Mouse (Mus musculus) spleen, postnatal 36 days (tissue): Measurements from ENCODE around the gene Wdr73.
A peak's percentile ranks its signal among the peaks of the same experiment; 100 is the strongest.
"Not testable (repeated sequence)": the region's sequence is repeated elsewhere in the genome, so short reads cannot be mapped to it uniquely, and the experiment has no call there.

ENCODE experiments used
- DNase-seq, 2 experiments: peaks; one replicate each; pipeline ENCODE4 v3.0.0; 2022; ENCODE audit warnings: low spot score in 2 of 2, mixed read lengths in 1 of 2

The Wdr73 gene

DNA sequence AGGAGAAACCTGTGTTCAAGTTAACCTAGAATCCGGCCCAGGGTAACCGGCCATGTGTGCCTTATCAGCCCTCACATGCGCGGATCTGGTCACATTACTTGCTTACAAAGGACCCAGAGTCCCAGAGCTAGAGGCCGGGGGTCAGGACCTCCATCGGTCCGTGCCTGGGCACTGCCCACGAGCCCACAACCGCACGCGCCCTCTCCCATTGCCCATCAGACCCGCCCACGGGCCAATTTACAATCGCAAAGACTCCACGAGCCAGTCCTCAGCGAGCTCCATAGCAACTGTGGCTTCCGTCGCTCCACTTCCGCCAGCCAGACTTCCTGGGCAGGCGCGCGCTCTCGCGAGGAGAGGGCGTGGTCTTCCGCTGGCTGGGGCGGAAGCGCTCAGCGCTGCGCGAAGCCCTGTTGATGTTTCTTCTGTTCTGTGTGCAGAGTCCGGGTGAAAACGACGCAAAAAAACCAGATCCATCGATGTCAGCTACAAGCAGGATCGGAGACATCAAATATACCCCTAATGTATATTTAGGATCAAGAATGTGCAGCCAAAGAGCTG, at the start of gene Wdr73:
Gene Wdr73, minus strand, starts transcription at position 326 of the 558 bp plus-strand sequence.
- DNase-seq = peak; percentile 91 to 92

DNA sequence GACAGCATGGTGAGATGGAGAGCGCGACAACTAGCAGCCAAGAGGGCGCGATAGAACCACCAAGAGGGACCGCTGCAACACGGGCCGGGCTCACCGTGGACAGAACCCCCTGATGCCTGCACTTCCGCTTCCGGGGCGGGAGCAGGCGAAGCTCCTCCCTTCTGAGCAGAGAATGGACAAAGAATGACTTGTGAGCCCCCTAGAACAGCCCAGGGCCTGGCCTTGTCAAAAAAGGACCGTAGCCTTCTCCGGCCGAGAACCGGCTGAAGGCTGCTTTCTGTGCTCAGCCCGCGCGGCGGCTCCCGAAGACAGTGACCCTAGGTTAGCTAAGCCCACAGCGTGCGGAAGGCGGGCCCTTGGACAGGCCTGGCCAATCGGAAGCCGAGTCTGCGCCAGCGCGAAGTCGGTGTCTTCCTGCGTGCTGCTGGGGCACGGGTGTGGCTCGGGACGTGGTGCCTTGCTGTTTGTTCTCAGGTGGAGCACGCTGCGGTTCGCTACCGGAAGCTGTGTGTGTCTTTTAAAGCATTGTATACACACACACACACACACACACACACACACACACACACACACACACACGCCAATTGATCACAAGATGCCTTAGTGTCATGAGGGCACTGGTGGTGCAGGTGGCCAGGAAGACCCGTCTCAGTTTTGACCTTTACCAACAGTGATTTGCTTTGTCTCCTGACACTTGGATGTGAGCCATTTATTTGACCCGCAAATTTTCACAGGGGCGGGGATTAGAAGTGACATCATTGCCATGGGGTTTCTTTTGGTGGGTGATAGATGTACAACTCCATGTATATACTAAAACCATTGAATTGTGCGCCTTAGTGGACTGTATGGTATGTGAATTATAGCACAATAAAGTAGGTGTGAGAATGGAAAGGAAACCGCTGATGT, 46.6 kb upstream of the Wdr73 start, which contains the start of gene Sec11a:
Gene Sec11a, minus strand, starts transcription at position 336 of the 906 bp plus-strand sequence.
- peak; percentile 94 to 95 for DNase-seq

DNA sequence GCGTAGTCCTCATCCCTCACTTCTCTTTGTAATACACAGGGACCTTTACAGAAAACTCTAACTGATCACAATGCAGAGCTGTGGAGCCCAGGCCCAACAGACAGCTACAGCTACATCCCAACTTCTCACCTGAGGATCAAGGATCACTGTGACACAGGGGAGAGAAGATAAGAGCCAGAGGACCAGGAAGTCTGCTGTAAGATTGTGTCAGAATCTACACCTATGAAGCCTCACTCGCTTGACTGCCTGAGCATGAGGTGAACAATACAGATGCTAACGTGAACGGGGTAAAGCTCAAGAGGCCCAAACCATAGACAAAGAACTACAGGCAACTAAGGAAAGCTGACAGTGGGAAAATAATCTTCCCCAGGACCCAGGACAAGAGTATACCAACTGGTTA, 38.7 kb upstream of the Wdr73 start:
- no peak for DNase-seq

DNA sequence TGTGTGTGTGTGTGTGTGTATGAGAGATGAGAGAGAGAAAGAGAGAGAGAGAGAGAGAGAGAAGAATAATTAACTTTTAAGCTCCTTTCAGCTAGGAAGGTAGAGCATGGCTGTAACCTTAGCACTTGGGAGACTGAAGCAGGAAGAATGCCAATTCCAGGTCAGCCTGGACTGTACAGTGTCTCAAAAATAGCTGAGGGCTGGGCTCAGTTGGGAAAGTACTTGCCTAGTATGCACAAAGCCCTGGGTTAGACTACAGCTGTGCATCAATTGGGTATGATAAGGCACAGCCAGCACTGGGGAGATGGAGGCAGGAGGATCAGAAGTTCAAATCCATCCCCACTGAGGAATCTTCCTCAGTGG, 36.2 kb upstream of the Wdr73 start:
- DNase-seq = not testable (repeated sequence)

DNA sequence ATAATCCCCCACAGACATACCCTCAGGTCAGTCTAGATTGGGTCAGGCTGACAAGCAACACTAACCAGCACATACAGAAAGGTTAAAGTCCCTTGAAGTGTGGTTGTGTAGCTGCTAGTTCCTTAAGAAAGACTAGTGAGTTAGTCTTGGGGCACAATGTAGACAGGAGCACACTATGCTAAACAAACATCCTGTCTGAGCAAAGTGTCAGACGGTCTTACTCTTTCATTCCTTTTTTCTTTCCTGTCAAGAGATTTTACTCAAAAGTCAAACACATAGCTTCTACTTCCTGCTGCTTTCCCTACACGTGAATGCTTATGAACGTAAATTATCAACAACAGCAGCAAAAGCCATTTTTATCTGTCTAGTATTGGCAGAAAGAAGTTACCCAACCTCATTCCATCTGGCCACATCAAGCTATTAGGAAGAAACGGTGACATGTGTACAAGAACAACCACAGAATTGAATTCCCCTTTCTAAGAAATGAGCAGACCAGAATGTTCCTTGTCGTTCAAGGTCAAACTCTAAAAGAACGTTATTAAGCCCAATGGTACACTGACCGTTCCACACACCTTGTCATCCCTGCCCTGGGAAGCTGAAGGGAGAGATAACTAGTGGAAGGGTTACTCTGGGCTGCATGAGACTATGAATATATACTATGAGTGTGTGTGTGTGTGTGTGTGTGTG, 35.7 kb upstream of the Wdr73 start:
- DNase-seq = not testable (repeated sequence)

DNA sequence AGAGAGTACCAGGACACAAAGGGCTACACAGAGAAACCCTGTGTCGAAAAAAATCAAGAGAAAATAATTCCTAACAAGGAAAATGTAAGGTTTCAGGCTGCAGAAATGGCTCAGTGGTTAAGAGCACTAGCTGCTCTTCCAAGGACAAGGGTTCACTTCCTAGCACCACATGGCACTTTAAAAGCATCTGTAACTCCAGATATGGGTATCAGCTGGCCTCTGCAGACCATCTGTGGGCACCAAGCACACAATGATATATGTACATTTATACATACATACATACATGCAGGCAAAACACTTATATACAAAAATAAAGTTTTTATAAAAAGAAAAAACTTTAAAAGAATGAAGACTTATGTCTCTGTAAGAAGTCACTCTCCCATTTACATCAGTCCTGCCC, 34.8 kb upstream of the Wdr73 start:
- no peak for DNase-seq

DNA sequence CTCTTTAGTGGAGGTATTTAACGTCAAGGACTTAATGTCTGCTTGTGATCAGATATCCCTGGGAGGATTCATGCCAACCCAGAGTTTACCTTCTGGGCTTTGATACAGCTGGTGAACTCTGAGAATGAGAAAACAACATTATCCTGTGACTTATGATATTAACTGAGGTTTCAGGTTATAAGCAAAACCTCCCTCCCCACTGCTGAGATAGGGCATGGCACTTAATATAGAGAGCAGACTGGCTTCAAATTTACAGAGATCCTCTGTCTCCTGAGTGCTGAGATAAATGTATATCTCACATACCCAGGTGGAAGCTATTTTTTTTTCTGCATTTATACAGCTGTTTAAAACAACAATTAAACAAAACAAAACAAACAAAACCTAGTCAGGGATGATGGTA, 31.7 kb upstream of the Wdr73 start:
- DNase-seq = no peak

DNA sequence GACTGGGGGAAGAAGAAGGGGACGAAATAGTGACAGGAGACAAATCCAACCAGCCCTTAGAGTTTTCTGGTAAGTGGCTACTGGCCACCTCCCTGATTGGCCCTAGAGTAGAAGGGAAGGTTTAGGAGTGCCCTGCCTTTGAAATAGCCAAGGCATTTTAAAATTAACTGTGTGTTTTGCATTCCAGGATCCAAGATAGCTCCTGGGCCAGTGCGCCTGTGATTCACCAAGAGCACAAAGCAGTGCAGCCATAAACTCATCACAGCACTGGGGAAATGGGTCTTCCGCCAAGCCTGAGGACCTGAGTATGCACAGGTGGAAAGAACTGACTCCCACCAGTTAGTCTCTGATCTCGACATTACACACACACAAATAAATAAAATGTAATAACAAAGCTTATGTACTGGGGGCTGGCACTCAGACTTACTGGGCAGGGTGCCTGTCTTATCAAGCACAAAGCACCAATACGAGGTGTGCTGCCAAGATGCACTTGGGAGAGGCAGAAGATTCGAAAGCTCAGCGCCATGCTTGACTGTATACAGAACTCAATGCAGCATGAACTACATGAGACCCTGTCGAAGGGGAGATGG, 30.6 kb upstream of the Wdr73 start:
- no peak for DNase-seq

DNA sequence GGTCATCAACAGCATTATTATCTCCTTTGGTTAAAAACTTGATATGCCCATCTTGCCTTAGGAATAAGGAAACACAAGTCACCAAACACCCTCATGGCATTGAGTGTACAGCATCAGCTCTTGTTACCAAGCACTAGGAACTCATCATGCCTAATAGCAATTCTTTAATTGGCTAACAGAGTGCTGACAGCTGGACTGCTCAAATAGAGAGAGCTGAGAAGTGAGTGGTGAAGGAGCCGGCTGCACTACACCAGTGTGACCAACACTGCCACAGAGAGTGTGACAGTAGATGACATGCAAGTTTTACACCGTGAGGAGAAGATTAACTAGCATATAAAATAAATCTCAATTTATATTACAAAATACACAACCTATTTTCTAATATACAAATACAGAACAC, 22.1 kb upstream of the Wdr73 start:
- no peak for DNase-seq

DNA sequence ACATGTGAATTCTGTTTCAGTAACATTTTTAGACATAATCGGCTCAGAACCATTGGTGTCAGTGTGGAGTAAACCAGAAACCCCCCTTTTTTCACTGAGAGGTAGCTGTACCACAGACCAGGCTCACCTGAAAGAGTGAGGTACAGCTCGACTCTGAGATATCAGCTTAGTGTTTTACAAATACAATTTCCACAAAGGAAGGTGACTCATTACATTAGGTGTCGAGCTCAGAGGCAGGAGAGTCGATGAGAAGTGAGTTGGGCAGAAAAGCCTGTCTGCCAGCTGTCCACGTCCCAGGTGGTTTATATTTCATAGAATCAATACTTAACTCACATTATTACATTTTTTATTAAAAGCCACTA, 18.6 kb upstream of the Wdr73 start:
- no peak for DNase-seq

DNA sequence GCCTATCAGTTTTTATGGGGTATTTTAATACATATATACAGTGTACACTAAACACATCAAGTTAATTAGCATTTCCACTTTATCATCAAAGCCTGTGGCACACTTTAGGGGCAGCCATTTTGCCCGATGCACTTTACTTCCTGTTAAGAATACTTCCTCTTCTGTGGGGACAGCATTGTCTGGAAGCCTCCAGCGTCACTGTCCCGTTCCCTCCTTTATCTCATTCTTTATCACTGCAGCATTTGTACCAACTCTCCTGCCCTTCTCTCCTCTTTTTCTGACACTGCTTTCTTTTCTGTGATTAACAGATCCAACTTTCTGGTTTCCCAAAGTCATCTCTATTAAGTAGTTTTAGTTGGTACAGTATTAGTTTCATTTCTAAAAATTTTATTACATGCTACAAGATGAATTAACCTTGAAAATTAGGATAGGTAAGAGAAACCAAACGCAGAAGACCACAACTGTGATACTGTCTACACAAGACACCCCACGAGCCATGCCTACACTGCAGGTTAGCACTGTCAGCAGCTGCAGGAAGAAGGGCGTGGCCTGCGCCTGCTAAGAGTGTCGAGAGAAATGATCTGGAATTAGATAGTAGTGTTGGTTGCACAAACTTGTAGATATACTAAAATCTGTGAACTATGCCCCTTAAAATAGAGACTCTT, 18.0 kb upstream of the Wdr73 start:
- peak; percentile 36 to 53 for DNase-seq

DNA sequence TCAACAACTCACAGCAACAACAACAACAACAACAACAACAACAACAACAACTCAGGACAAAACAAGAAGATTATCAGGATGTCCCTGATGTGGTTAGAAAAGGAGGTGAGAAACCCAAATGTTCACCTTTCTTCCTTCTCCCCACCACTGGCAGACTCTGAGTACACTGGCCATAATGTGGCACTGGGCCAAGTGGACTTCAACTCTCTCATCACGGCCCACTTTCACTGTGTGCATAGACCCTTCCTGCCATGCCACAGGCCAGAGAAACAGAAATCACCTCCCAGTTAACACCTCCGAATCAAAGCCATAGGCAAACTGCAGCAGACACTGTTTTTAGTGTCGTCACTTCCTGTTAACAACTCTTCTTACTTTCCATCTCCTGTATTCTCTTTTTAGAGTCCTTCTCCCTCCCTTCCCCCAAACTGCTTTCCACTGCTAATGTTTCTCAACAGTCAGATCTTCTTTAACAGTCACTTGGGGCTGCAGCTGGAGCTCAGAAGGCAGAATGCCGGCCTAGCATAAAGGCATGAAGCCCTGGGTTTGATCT, 16.9 kb upstream of the Wdr73 start:
- DNase-seq = no peak

DNA sequence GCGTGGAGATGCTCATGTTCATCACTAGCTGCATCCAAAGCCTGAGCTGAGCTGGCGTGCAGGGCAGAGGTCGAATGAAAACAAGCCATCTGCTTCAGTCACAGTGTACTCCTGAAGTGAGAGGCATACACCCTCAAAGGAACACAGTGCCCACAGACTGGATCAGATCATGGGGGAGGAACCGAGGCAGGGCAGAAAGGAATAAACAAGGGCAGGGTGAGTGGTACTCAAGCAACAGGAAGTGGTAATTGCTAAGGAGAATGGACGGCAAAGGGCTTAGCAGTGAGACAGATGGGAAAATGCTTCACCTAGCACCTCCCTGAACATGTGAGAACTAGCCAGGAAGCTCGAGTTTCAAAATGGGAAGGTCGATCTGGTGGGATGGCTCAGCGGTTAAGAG, 11.4 kb upstream of the Wdr73 start:
- no peak for DNase-seq

DNA sequence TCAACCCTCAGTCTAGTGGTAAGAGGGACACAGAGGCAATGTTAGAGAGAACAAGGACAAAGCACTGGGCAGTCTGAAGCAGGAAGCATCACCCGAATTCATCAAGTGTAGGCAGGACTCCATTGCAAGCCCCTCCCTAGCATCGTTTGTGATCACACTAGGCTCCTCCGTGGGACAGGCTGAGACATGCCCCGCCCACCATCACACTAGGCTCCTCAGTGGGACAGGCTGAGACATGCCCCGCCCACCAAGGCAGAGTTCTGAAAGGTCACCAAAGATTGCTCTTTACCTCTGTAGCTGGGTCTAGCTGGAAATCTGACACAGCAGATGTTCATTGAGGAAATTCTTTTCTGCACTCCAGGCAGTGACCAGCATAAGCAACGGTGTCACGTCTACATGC, 10.0 kb upstream of the Wdr73 start:
- no peak for DNase-seq

DNA sequence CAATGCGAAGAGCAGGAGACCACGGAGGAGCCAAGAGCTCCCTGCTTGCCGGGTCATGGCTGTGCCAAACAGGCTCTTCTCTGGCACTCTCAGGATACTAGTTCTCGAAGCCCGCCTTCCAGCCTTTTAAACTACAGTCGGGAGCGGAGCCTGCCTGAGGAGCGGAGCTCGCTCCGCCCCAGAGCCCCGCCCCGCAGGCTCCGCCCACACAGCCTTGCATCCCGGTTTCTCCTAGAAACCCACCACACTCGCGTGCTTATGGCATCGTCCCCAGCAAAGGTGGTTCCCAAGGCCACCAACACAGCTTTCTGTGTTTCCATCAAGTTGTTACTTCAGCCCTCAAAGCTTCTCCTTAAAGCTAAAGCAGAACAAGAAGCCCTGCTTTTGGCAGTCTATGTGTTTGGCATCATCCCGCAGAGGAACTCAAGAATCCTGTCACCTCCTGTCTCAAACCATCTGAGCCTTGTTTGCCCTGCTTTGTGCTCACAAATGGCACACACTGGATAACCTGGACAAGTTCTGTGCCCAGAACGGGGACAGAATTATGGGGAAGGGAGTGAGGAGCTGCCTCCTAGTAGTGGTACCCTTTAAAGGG, 3.9 kb upstream of the Wdr73 start, which contains the start of gene Nmb:
Gene Nmb, minus strand, starts transcription at position 156 of the 595 bp plus-strand sequence.
- DNase-seq = peak; percentile 30 to 47

DNA sequence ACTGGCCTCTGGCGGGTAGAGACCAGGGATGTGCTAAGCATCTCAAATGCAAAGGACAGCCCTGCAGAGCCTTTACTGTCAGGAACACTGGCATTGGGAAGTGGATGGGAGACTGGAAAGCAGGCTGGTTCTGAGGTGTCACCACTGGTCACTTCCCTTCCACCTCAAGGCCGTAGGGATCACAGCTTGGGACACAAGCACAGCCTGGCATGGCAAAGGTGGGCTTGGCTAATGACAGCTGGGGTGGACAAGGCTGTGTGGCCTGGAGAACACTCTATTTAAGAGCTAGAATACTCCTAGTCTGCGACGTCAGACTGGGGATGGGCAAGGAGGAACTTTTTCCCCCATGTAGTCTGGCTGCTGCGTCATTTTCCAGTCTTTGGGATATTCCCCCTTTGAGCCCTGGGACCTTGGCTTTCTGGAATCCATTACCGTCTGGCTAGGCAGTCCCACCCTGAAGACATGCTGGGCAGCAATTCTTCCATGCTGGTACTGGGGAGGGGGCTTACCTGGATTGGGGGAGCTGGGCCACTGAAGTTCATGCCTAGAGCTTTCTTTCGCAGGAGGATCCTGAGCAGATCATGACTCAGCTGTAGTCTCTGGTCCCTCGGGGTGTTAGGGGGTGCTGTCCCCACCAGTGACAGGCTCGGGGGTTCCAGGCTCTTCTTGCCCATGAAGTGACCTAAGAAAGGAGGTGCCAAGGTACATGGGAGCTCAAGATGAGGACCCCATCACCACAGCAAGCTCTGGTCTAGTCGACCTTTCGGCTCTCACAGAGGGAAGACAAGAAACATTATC, 2.8 kb upstream of the Wdr73 start:
- DNase-seq = no peak

DNA sequence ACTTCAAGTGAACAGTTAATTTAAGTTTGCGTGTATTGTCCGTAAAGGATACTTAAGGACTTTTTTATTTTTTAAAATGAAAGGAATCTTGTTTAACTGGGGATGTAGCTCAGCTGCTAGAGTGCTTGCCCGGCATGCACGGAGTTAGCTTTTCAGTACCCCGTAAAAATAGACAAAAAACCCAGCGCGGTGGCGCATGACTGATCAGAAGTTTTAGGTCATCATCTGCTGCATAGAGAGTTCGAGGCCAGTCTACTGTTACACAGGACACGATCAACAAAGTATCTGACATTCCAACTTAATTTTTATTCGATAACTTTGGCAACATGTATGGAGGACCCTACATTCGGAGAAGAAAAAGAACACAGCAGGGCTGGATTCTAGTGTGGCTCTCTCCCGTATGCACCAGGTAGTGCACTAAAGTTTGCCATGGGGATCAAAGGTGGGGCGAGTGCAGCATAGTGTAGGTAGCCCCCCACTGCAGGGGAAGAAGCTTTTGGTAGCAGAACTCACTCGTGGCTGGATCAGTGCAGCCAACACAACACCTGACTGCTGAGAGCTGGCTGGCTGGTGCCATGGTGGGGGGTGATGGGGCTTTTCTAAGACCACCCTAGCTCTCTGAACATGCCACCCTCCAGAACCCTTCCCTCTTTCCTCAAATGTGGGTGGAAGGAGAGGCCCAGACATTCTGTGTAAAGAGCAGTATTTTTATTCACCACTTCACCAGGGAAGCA, 639 bp upstream of the Wdr73 start:
- DNase-seq = peak in 1 of 2 experiments; percentile 32

DNA sequence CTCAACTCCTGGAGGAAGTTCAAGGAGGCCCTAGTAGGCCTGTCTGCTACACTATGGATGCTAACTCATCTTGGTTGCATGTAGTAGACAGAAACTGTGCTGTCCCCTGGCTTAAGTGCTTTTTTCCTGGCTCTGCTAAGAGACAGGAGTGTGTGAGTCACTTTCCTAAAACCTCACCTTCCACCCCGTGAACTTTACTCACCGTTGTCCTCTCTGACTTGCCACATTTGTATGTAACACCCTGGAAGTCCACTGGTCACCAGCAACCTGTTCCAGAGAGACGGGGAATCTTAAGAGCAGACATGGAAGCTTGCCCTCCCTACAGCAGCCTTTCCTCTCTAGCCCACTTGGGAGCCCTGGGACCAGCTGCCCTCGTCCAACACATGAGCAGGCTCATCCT, 3.3 kb downstream of the Wdr73 start:
- no peak for DNase-seq

DNA sequence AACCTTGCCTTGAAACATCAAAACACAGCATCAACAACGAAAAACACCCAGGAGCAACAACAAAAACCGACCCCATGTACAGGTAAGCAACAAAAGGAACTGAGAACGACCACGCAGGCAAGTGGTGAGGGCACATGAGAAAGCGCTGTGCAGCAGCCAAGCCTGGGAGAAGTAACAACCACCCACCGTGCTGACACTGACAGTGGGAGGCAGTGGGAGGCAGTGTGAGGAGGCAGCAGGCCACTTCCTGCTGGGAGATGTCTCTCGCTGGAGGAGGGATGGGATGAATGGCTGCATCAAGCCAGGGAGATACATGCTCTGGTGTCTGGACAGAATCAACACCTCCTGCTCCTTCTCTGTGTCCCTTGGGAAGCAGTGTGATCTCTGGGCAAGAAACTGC, 3.9 kb downstream of the Wdr73 start:
- no peak for DNase-seq
